Mouse (Mus musculus) stomach, postnatal 0 days (tissue): ENCODE results near the gene Platr17.

ENCODE experiments used
- CTCF ChIP-seq: IDR thresholded peaks from 2 replicates; pipeline ENCODE4 v1.5.1; 2016; ENCODE audit warnings: antibody characterized with exemption, low read depth, mild to moderate bottlenecking, moderate library complexity
- EP300 ChIP-seq: optimal IDR thresholded peaks from 2 replicates; pipeline ENCODE3; 2016; ENCODE audit warnings: antibody characterized with exemption

GRCm38 (mm10) chr17:33953961-33954565 lies 49.1 kb downstream of the Platr17 start:
- TF ChIP-seq EP300 (no peak), CTCF (no peak)
